In genomic region chr4:101550671-101551161, GRCm38 (mm10) we compare ENCODE assay signal across 9 mouse cellular contexts. TPM values are rescaled to one million over a fixed set of nuclear protein-coding genes. Genes with fewer than 3 reads are reported as not detected.
DNase-seq lines count a peak whose midpoint lies in the region; ATAC-seq lines count a peak whose summit lies in the region.
"Had no signal": no experiment of that assay in that cellular context is flagged by ENCODE, and none has a peak within 500 bp of the region (broad histone marks: within the 10 kb centered on the region; RNA-seq: fewer than 3 reads in every experiment).

No protein-coding gene starts in this region.

- H3K4me2 ChIP-seq in midbrain, embryonic 11.5 days = peak overlapping the region; percentile 93
- peak overlapping the region; percentile 69 for H3K4me2 ChIP-seq in stomach, embryonic 15.5 days

- peaks cover 16% of the 10 kb centered on the region for H3K4me1 ChIP-seq in embryonic facial prominence, embryonic 10.5 days
- peaks cover 13% of the 10 kb centered on the region for H3K4me1 ChIP-seq in limb, embryonic 10.5 days
- peaks cover 6% of the 10 kb centered on the region; the same call in 1 of the 2 replicates for H3K4me1 ChIP-seq in midbrain, embryonic 11.5 days (ENCODE audit: control insufficient read depth, insufficient read depth, low read length)
- 0 out of 2 replicates have a peak, but pooled peaks cover 8% of the 10 kb centered on the region for H3K4me1 ChIP-seq in stomach, embryonic 15.5 days

- H3K9ac ChIP-seq in midbrain, embryonic 11.5 days (ENCODE audit: low read length) = peak overlapping the region; percentile 58
- H3K9ac ChIP-seq in stomach, embryonic 15.5 days = no peak overlapping the region

- ATAC-seq in midbrain, embryonic 11.5 days (ENCODE audit: low FRiP score) = peak; percentile 83
- peak; percentile 80; the same call in 1 of the 2 replicates for ATAC-seq in stomach, embryonic 15.5 days (ENCODE audit: insufficient read depth, low FRiP score, low read depth)
- ATAC-seq in activated CD4-positive, CD25-positive, alpha-beta regulatory T cell, adult 4 months = no peak

- under 1% methylated on average over 33 of the region's 33 CpGs for WGBS in embryonic facial prominence, embryonic 10.5 days
- under 1% methylated on average over 33 of the region's 33 CpGs for whole genome bisulfite sequencing in limb, embryonic 10.5 days
- under 1% methylated on average over 33 of the region's 33 CpGs for WGBS in midbrain, embryonic 11.5 days
- WGBS in stomach, embryonic 15.5 days = under 1% methylated on average over 33 of the region's 33 CpGs

- H3K36me3 ChIP-seq in embryonic facial prominence, embryonic 10.5 days (replicated peaks) = no peaks in the 10 kb centered on the region
- no peaks in the 10 kb centered on the region for H3K36me3 ChIP-seq in limb, embryonic 10.5 days
- no peaks in the 10 kb centered on the region for H3K36me3 ChIP-seq in midbrain, embryonic 11.5 days (ENCODE audit: control insufficient read depth, insufficient read depth, low read length)
- H3K36me3 ChIP-seq in stomach, embryonic 15.5 days = no peaks in the 10 kb centered on the region

- peaks cover 38% of the 10 kb centered on the region for H3K27me3 ChIP-seq in embryonic facial prominence, embryonic 10.5 days (replicated peaks; ENCODE audit: low read depth, poor library complexity, severe bottlenecking)
- peaks cover 35% of the 10 kb centered on the region for H3K27me3 ChIP-seq in limb, embryonic 10.5 days (ENCODE audit: low read depth, poor library complexity, severe bottlenecking)
- peaks cover 9% of the 10 kb centered on the region; the same call in 1 of the 2 replicates for H3K27me3 ChIP-seq in midbrain, embryonic 11.5 days (ENCODE audit: control insufficient read depth, insufficient read depth, low read length)
- H3K27me3 ChIP-seq in stomach, embryonic 15.5 days (replicated peaks) = peaks cover 17% of the 10 kb centered on the region; the same call in 1 of the 2 replicates

- DNase-seq in ES-CJ7 (ENCODE audit: low read depth, low spot score) = peak; percentile 71
- peak; percentile 82 for DNase-seq in adrenal gland, postnatal 10 days
- peak; percentile 81 for DNase-seq in embryonic facial prominence, embryonic 10.5 days (ENCODE audit: low spot score)
- DNase-seq in heart, postnatal 14 days = peak; percentile 49 to 72
- DNase-seq in limb, embryonic 10.5 days (ENCODE audit: low spot score) = peak; percentile 75
- peak; percentile 95 for DNase-seq in midbrain, embryonic 11.5 days (ENCODE audit: low spot score, missing footprints)

- H3K9me3 ChIP-seq in embryonic facial prominence, embryonic 10.5 days = no peaks in the 10 kb centered on the region
- no peaks in the 10 kb centered on the region for H3K9me3 ChIP-seq in limb, embryonic 10.5 days (replicated peaks)
- no peaks in the 10 kb centered on the region for H3K9me3 ChIP-seq in midbrain, embryonic 11.5 days (ENCODE audit: control insufficient read depth, low read length)
- H3K9me3 ChIP-seq in stomach, embryonic 15.5 days = no peaks in the 10 kb centered on the region

- peak overlapping the region; percentile 61 for H3K4me3 ChIP-seq in embryonic facial prominence, embryonic 10.5 days
- H3K4me3 ChIP-seq in limb, embryonic 10.5 days = peak overlapping the region; percentile 45
- peak overlapping the region; percentile 52 for H3K4me3 ChIP-seq in midbrain, embryonic 11.5 days (ENCODE audit: low read depth, low read length)
- peak overlapping the region; percentile 37 for H3K4me3 ChIP-seq in stomach, embryonic 15.5 days (replicated peaks)

- H3K27ac ChIP-seq in embryonic facial prominence, embryonic 10.5 days (replicated peaks) = no peak overlapping the region
- H3K27ac ChIP-seq in limb, embryonic 10.5 days = no peak overlapping the region
- peak overlapping the region; percentile 37; the same call in 1 of the 2 replicates for H3K27ac ChIP-seq in midbrain, embryonic 11.5 days (ENCODE audit: low read depth, low read length)
- no peak overlapping the region for H3K27ac ChIP-seq in stomach, embryonic 15.5 days

- intact Hi-C loops in heart, postnatal 14 days (cut with DNase I) = no loop called here

RNA-seq across cellular contexts. Expression of gene Dnajc6, which starts 54.3 kb away (rescaled TPM):
- 1 to 10 TPM; 7.3 to 9.1 TPM for total RNA-seq in adrenal gland, postnatal 10 days (2021)
- polyA plus RNA-seq in embryonic facial prominence, embryonic 10.5 days (2016; fragmentation: Nextera tagmentation; extraction: Ambion mirVana) = 1.5 and 1.6 TPM in 2 replicates
- total RNA-seq in heart, postnatal 14 days (2021) = 1 to 10 TPM; 1.1 to 1.4 TPM
- 0.23 and 0.51 TPM in 2 replicates for polyA plus RNA-seq in limb, embryonic 10.5 days (2016; fragmentation: Nextera tagmentation; extraction: Ambion mirVana)
- polyA plus RNA-seq in midbrain, embryonic 11.5 days (2014; fragmentation: Nextera tagmentation; extraction: Ambion mirVana) = 4.3 and 5.2 TPM in 2 replicates
- polyA plus RNA-seq in stomach, embryonic 15.5 days (2015; fragmentation: Nextera tagmentation; extraction: Ambion mirVana) = 1.7 and 2.0 TPM in 2 replicates
- 1 to 10 TPM; 1.8 to 1.9 TPM for polyA plus RNA-seq in activated CD4-positive, CD25-positive, alpha-beta regulatory T cell, adult 4 months (2017; shearing (Covaris generic))
- total RNA-seq: neutrophil, adult 5-6 weeks had no signal
